12 mouse cellular contexts compared by ENCODE assay signal in the genomic region with DNA sequence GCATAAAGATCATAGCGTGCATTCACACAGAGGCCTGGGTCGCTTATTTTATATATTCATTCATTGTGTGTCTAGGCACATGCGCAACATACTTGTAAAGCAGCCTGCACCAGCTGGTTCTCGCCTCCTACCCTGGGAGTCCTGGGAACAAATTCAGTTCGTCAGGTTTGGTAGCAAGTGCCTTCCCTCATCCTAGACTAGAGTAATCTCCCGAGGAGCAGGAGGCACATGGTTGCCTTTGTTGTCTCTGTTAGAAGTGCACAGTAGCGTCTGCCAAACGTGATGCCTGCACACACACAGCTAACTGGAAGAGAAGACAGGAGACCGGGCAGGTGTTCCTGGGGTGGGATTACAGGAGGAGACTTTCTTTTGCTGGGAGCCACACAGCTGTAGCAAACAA. TPM values are rescaled to one million over a fixed set of nuclear protein-coding genes. Genes with fewer than 3 reads are reported as not detected.
DNase-seq lines count a peak whose midpoint lies in the region; ATAC-seq and TF ChIP-seq lines count a peak whose summit lies in the region.
"Had no signal": no experiment of that assay in that cellular context is flagged by ENCODE, and none has a peak within 500 bp of the region (broad histone marks: within the 10 kb centered on the region; RNA-seq: fewer than 3 reads in every experiment).

No protein-coding gene starts in this region.

- no peak for DNase-seq in heart, postnatal 14 days
- peak; percentile 31 to 34 for DNase-seq in right cerebral cortex, adult 2 months (ENCODE audit: low spot score in 2 of 2)
- no peak for DNase-seq in right cerebral cortex, postnatal 14 days
- peak; percentile 27 to 50 for DNase-seq in layer of hippocampus, postnatal 36 days
- DNase-seq in telencephalon, adult 2 months (ENCODE audit: low read depth, low spot score) = peak; percentile 59
- DNase-seq in lung, adult 18-20 months = no peak
- DNase-seq in liver, postnatal 0 days = no peak
- DNase-seq: liver; lung, postnatal 14 days; spleen, adult 18-20 months had no signal

- peaks cover 28% of the 10 kb centered on the region for H3K4me1 ChIP-seq in heart, embryonic 13.5 days
- no peaks in the 10 kb centered on the region for H3K4me1 ChIP-seq in liver, postnatal 0 days (ENCODE audit: insufficient read depth)
- H3K4me1 ChIP-seq: intestine, embryonic 15.5 days had no signal

- no peak overlapping the region for H3K9ac ChIP-seq in heart, embryonic 13.5 days
- no peak overlapping the region for H3K9ac ChIP-seq in liver, postnatal 0 days (replicated peaks)
- H3K9ac ChIP-seq: intestine, embryonic 15.5 days had no signal

- H3K9me3 ChIP-seq in heart, embryonic 13.5 days = no peaks in the 10 kb centered on the region
- H3K9me3 ChIP-seq in liver, postnatal 0 days (ENCODE audit: low read length) = no peaks in the 10 kb centered on the region
- H3K9me3 ChIP-seq: intestine, embryonic 15.5 days had no signal

- ATAC-seq in heart, embryonic 13.5 days (ENCODE audit: extremely low read depth, insufficient number of reproducible peaks, low FRiP score, low TSS enrichment) = no peak
- no peak for ATAC-seq in liver, postnatal 0 days
- ATAC-seq: intestine, embryonic 15.5 days had no signal

- H3K36me3 ChIP-seq in heart, embryonic 13.5 days = peaks cover 83% of the 10 kb centered on the region
- H3K36me3 ChIP-seq in liver, postnatal 0 days (replicated peaks; ENCODE audit: insufficient read depth, low read length) = peaks cover 6% of the 10 kb centered on the region
- H3K36me3 ChIP-seq: intestine, embryonic 15.5 days had no signal

- H3K27me3 ChIP-seq in heart, embryonic 13.5 days (replicated peaks) = no peaks in the 10 kb centered on the region
- no peaks in the 10 kb centered on the region for H3K27me3 ChIP-seq in liver, postnatal 0 days (ENCODE audit: insufficient read depth, low read length)
- H3K27me3 ChIP-seq: intestine, embryonic 15.5 days had no signal

- peak overlapping the region; percentile 76; the same call in 1 of the 2 replicates for H3K27ac ChIP-seq in heart, embryonic 13.5 days (replicated peaks)
- no peak overlapping the region for H3K27ac ChIP-seq in liver, postnatal 0 days (ENCODE audit: low read depth)
- H3K27ac ChIP-seq: intestine, embryonic 15.5 days had no signal

- no peak for TF ChIP-seq CTCF in liver, postnatal 0 days (IDR thresholded peaks at IDR 0.05; ENCODE audit: low read depth)

- no peak overlapping the region for H3K4me2 ChIP-seq in heart, embryonic 13.5 days
- no peak overlapping the region for H3K4me2 ChIP-seq in liver, postnatal 0 days (ENCODE audit: low read depth, low read length)
- H3K4me2 ChIP-seq: intestine, embryonic 15.5 days had no signal

- no peak for TF ChIP-seq EP300 in liver, postnatal 0 days (IDR thresholded peaks at IDR 0.05; ENCODE audit: low read depth)

- no peak overlapping the region for H3K4me3 ChIP-seq in heart, embryonic 13.5 days
- H3K4me3 ChIP-seq in liver, postnatal 0 days (ENCODE audit: low read depth, low read length) = no peak overlapping the region
- H3K4me3 ChIP-seq: intestine, embryonic 15.5 days had no signal

- 75% methylated on average over 9 of the region's 9 CpGs for WGBS in heart, embryonic 13.5 days
- WGBS in liver, postnatal 0 days (ENCODE audit: insufficient replicate concordance) = 85% methylated on average over 9 of the region's 9 CpGs

- intact Hi-C loops in heart, postnatal 14 days (cut with DNase I) = no loop called here

RNA-seq across cellular contexts. Expression of a gene that starts 29.6 kb away (rescaled TPM):
- polyA plus RNA-seq in heart, embryonic 13.5 days (2015; fragmentation: Nextera tagmentation; extraction: Ambion mirVana) = 59.8 and 60.3 TPM in 2 replicates
- total RNA-seq in heart, postnatal 14 days (2021) = 10 to 100 TPM; 25.5 to 33.9 TPM
- 10 to 100 TPM; 12.0 to 12.6 TPM for total RNA-seq in layer of hippocampus, postnatal 36 days (2021)
- 8.7 and 11.0 TPM in 2 replicates for polyA plus RNA-seq in liver, postnatal 0 days (2015; fragmentation: Nextera tagmentation; extraction: Ambion mirVana)

RNA-seq across cellular contexts. Expression of a gene that starts 35.7 kb away (rescaled TPM):
- 14.9 and 15.4 TPM in 2 replicates for polyA plus RNA-seq in heart, embryonic 13.5 days (2015; fragmentation: Nextera tagmentation; extraction: Ambion mirVana)
- total RNA-seq in heart, postnatal 14 days (2021) = 1 to 10 TPM; 6.7 to 6.8 TPM
- total RNA-seq in layer of hippocampus, postnatal 36 days (2021) = 10 to 100 TPM in 1 of 2 experiments, 1 to 10 TPM in 1; 9.7 to 10.3 TPM
- polyA plus RNA-seq in liver, postnatal 0 days (2015; fragmentation: Nextera tagmentation; extraction: Ambion mirVana) = 5.4 and 6.5 TPM in 2 replicates

RNA-seq across cellular contexts. Expression of a gene that starts 36.4 kb away (rescaled TPM):
- 15.6 and 16.2 TPM in 2 replicates for polyA plus RNA-seq in heart, embryonic 13.5 days (2015; fragmentation: Nextera tagmentation; extraction: Ambion mirVana)
- total RNA-seq in heart, postnatal 14 days (2021) = 10 to 100 TPM; 12.2 to 12.8 TPM
- total RNA-seq in layer of hippocampus, postnatal 36 days (2021) = 10 to 100 TPM; 43.3 to 47.7 TPM
- 1.5 and 2.0 TPM in 2 replicates for polyA plus RNA-seq in liver, postnatal 0 days (2015; fragmentation: Nextera tagmentation; extraction: Ambion mirVana)

RNA-seq across cellular contexts. Expression of a gene that starts 60.0 kb away (rescaled TPM):
- 203 and 242 TPM in 2 replicates for polyA plus RNA-seq in heart, embryonic 13.5 days (2015; fragmentation: Nextera tagmentation; extraction: Ambion mirVana)
- total RNA-seq in heart, postnatal 14 days (2021) = 100 to 1,000 TPM; 161 to 183 TPM
- total RNA-seq in layer of hippocampus, postnatal 36 days (2021) = 10 to 100 TPM; 70.3 to 70.4 TPM
- 144 and 147 TPM in 2 replicates for polyA plus RNA-seq in liver, postnatal 0 days (2015; fragmentation: Nextera tagmentation; extraction: Ambion mirVana)

Comparison
In these comparisons a context has a peak if more than half of its experiments do, and no peak if none do; other contexts are left out.
1. DNase-seq: peak in right cerebral cortex, adult 2 months (2 of 2), layer of hippocampus, postnatal 36 days (2 of 2) and telencephalon, adult 2 months (single experiment); none in heart, postnatal 14 days (0 of 2), right cerebral cortex, postnatal 14 days (single experiment), lung, adult 18-20 months (0 of 2) and liver, postnatal 0 days (single experiment).